Mouse (Mus musculus): ENCODE data around the gene Utrn. TPM values are rescaled to one million over a fixed set of nuclear protein-coding genes. Genes with fewer than 3 reads are reported as not detected.
A peak's percentile ranks its signal among the peaks of the same experiment; 100 is the strongest.

Utrn gene
- polyA plus RNA-seq, 1 experiment = 159 TPM

DNA sequence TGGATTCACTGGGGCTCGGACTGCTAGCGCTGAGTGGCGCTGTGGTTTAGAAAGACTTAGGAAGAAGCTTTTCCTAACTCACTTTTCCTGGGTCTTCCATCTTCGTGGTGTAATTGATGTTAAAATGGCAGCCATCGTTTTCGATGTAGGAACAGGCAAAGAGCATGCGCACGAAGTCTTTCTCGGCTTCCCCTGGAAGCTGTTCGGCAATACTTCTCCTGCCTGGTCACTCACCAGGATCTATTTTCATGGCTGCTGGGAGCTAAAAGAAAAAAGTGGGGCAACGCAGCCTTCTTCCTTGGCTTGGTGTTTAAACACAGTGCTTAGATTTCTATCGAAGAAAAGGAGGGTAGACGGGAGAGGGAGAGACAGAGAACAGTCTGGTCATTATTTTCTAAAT lies 42.3 kb upstream of the Utrn start:
- H3K9me3 ChIP-seq (replicated peaks; ENCODE audit: control insufficient read depth, insufficient read depth, low read length, poor library complexity, severe bottlenecking) = no peaks in the 10 kb centered on the region; the same call in none of the 2 replicates
- H3K36me3 ChIP-seq (ENCODE audit: control insufficient read depth, insufficient read depth, low read length, poor library complexity, severe bottlenecking) = no peaks in the 10 kb centered on the region
- no peak overlapping the region for H3K4me3 ChIP-seq (ENCODE audit: low read depth, low read length)
- H3K9ac ChIP-seq (ENCODE audit: low read depth, poor library complexity, severe bottlenecking) = peak overlapping the region; percentile 23; the same call in 1 of the 2 replicates
- H3K27me3 ChIP-seq (ENCODE audit: control insufficient read depth, insufficient read depth, low read length, poor library complexity, severe bottlenecking) = no peaks in the 10 kb centered on the region
- no peaks in the 10 kb centered on the region for H3K4me1 ChIP-seq (ENCODE audit: control insufficient read depth, insufficient read depth, low read length)
- TF ChIP-seq CTCF (IDR thresholded peaks at IDR 0.05; ENCODE audit: low read depth, low read length) = no peak
- no peak for TF ChIP-seq POLR2A (IDR thresholded peaks at IDR 0.05; ENCODE audit: insufficient read depth, low read length)
- no peak for TF ChIP-seq EP300 (IDR thresholded peaks at IDR 0.05; ENCODE audit: insufficient read depth, low read depth, low read length)
- H3K27ac ChIP-seq (ENCODE audit: insufficient read depth, low read length) = peak overlapping the region; percentile 39; the same call in 1 of the 2 replicates

DNA sequence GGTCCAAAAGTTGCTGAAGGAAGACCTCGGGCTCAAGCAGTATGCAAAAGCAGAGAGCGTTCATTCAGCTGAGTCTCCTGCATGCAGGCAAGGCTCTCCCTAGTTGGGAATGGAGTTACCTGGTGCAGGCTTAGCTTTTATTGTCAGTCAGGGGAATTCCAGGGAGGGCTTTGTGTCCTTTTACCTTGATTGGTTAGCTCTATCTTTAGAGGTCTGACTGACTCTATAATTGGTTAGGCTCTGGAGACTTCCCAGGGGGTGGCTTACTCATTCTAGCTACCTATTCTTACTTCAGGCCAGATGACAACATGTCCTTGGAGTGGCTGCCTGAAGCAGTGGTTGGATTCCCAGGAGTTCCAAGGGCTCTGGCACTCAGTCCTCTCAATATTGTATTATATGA lies 40.7 kb upstream of the Utrn start:
- no peaks in the 10 kb centered on the region for H3K4me1 ChIP-seq (ENCODE audit: control insufficient read depth, insufficient read depth, low read length)
- no peak overlapping the region for H3K9ac ChIP-seq (ENCODE audit: low read depth, poor library complexity, severe bottlenecking)
- no peak for TF ChIP-seq CTCF (IDR thresholded peaks at IDR 0.05; ENCODE audit: low read depth, low read length)
- no peak for TF ChIP-seq EP300 (IDR thresholded peaks at IDR 0.05; ENCODE audit: insufficient read depth, low read depth, low read length)
- no peak for TF ChIP-seq POLR2A (IDR thresholded peaks at IDR 0.05; ENCODE audit: insufficient read depth, low read length)
- no peaks in the 10 kb centered on the region; the same call in none of the 2 replicates for H3K9me3 ChIP-seq (replicated peaks; ENCODE audit: control insufficient read depth, insufficient read depth, low read length, poor library complexity, severe bottlenecking)
- no peak overlapping the region for H3K27ac ChIP-seq (ENCODE audit: insufficient read depth, low read length)
- H3K27me3 ChIP-seq (ENCODE audit: control insufficient read depth, insufficient read depth, low read length, poor library complexity, severe bottlenecking) = no peaks in the 10 kb centered on the region
- H3K36me3 ChIP-seq (ENCODE audit: control insufficient read depth, insufficient read depth, low read length, poor library complexity, severe bottlenecking) = no peaks in the 10 kb centered on the region
- no peak overlapping the region for H3K4me3 ChIP-seq (ENCODE audit: low read depth, low read length)

DNA sequence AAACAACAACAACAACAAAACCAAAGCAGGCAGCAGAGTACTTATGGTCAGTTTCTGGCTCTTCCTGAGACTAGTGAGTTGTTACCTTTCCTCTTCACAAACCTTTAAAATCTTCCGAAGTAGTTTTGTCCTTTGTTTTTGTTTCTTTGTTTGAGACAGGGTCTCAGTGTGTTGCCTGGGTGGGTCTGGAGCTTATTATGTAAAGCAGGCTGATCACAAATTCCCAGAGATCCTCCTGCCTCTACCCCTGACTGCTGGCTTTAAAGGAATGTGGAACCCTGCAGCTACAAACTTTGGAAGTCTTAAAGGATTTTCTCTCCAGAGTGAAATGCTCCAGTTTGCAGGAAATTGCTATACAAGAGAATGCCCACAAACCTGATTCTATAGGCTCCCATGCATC lies 40.0 kb upstream of the Utrn start:
- H3K27me3 ChIP-seq (ENCODE audit: control insufficient read depth, insufficient read depth, low read length, poor library complexity, severe bottlenecking) = no peaks in the 10 kb centered on the region
- H3K4me1 ChIP-seq (ENCODE audit: control insufficient read depth, insufficient read depth, low read length) = no peaks in the 10 kb centered on the region
- no peak overlapping the region for H3K4me3 ChIP-seq (ENCODE audit: low read depth, low read length)
- no peak overlapping the region for H3K9ac ChIP-seq (ENCODE audit: low read depth, poor library complexity, severe bottlenecking)
- no peaks in the 10 kb centered on the region; the same call in none of the 2 replicates for H3K9me3 ChIP-seq (replicated peaks; ENCODE audit: control insufficient read depth, insufficient read depth, low read length, poor library complexity, severe bottlenecking)
- H3K36me3 ChIP-seq (ENCODE audit: control insufficient read depth, insufficient read depth, low read length, poor library complexity, severe bottlenecking) = no peaks in the 10 kb centered on the region
- peak overlapping the region; percentile 84 for H3K27ac ChIP-seq (ENCODE audit: insufficient read depth, low read length)
- TF ChIP-seq POLR2A (IDR thresholded peaks at IDR 0.05; ENCODE audit: insufficient read depth, low read length) = no peak
- no peak for TF ChIP-seq EP300 (IDR thresholded peaks at IDR 0.05; ENCODE audit: insufficient read depth, low read depth, low read length)
- no peak for TF ChIP-seq CTCF (IDR thresholded peaks at IDR 0.05; ENCODE audit: low read depth, low read length)

DNA sequence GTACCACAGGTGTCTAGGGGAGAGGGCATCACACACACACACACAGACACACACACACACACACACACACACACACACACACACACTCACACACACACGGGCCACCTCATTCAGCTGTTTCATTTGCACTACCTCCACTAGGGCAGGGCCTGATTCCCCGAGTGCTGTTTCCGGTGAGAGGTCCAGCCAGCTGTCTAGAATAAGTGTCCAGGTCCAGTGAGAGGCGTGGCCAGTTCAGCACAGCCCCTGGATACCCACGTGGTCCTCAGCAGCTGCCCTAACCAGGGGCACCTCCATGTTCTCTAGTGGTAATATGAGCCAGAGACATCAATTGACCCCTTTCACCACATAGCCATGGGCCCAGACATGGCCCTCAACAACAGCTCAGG lies 35.0 kb upstream of the Utrn start:
- no peaks in the 10 kb centered on the region for H3K27me3 ChIP-seq (ENCODE audit: control insufficient read depth, insufficient read depth, low read length, poor library complexity, severe bottlenecking)
- TF ChIP-seq EP300 (IDR thresholded peaks at IDR 0.05; ENCODE audit: insufficient read depth, low read depth, low read length) (no peak), CTCF (IDR thresholded peaks at IDR 0.05; ENCODE audit: low read depth, low read length) (no peak), POLR2A (IDR thresholded peaks at IDR 0.05; ENCODE audit: insufficient read depth, low read length) (no peak)
- H3K9me3 ChIP-seq (replicated peaks; ENCODE audit: control insufficient read depth, insufficient read depth, low read length, poor library complexity, severe bottlenecking) = no peaks in the 10 kb centered on the region; the same call in none of the 2 replicates
- H3K9ac ChIP-seq (ENCODE audit: low read depth, poor library complexity, severe bottlenecking) = no peak overlapping the region
- H3K4me1 ChIP-seq (ENCODE audit: control insufficient read depth, insufficient read depth, low read length) = no peaks in the 10 kb centered on the region
- no peak overlapping the region for H3K4me3 ChIP-seq (ENCODE audit: low read depth, low read length)
- H3K36me3 ChIP-seq (ENCODE audit: control insufficient read depth, insufficient read depth, low read length, poor library complexity, severe bottlenecking) = no peaks in the 10 kb centered on the region
- no peak overlapping the region for H3K27ac ChIP-seq (ENCODE audit: insufficient read depth, low read length)

DNA sequence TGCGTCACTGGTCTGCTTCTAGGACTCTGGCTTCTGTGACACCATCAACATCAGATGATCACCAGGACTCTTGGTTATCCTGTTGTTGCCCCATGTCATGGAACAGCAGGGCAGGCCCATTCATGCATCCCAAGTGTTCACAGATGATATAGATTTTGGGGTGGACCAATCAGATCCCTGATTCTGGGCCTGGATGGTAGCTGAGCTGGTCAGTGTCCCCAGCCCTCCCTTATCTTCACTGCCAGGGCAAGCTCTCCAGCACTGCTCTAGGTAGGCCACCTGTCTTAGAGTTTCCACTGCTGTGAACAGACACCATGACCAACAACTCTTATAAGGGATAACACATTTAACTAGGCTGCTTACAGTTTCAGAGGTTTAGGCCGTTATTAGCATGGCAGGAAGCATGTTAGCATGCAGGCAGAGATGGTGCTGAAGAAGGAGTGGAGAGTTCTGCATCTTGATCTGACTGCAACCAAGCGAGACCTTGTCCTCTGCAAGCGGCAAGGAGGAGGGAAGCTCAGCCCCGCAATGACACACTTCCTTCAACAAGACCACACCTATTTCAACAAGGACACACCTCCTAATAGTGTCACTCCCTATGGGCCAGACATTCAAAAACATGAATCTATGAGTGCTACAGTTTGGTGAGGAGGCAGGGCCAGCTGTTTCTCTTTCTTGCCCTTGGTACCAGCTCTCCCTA lies 34.4 kb upstream of the Utrn start:
- Histone ChIP-seq H3K4me3 (ENCODE audit: low read depth, low read length) (no peak overlapping the region), H3K9ac (ENCODE audit: low read depth, poor library complexity, severe bottlenecking) (no peak overlapping the region), H3K9me3 (replicated peaks; ENCODE audit: control insufficient read depth, insufficient read depth, low read length, poor library complexity, severe bottlenecking) (no peaks in the 10 kb centered on the region; the same call in 1 of the 2 replicates), H3K27me3 (ENCODE audit: control insufficient read depth, insufficient read depth, low read length, poor library complexity, severe bottlenecking) (no peaks in the 10 kb centered on the region), H3K27ac (ENCODE audit: insufficient read depth, low read length) (no peak overlapping the region), H3K4me1 (ENCODE audit: control insufficient read depth, insufficient read depth, low read length) (no peaks in the 10 kb centered on the region), H3K36me3 (ENCODE audit: control insufficient read depth, insufficient read depth, low read length, poor library complexity, severe bottlenecking) (no peaks in the 10 kb centered on the region)
- TF ChIP-seq POLR2A (IDR thresholded peaks at IDR 0.05; ENCODE audit: insufficient read depth, low read length) = no peak
- TF ChIP-seq EP300 (IDR thresholded peaks at IDR 0.05; ENCODE audit: insufficient read depth, low read depth, low read length) = no peak
- TF ChIP-seq CTCF (IDR thresholded peaks at IDR 0.05; ENCODE audit: low read depth, low read length) = no peak

- H3K9me3 ChIP-seq (replicated peaks; ENCODE audit: control insufficient read depth, insufficient read depth, low read length, poor library complexity, severe bottlenecking) = no peaks in the 10 kb centered on the region
- no peaks in the 10 kb centered on the region for H3K4me1 ChIP-seq (ENCODE audit: control insufficient read depth, insufficient read depth, low read length)
- H3K36me3 ChIP-seq (ENCODE audit: control insufficient read depth, insufficient read depth, low read length, poor library complexity, severe bottlenecking) = no peaks in the 10 kb centered on the region
- no peak overlapping the region for H3K9ac ChIP-seq (ENCODE audit: low read depth, poor library complexity, severe bottlenecking)
- H3K27ac ChIP-seq (ENCODE audit: insufficient read depth, low read length) = no peak overlapping the region
- H3K27me3 ChIP-seq (ENCODE audit: control insufficient read depth, insufficient read depth, low read length, poor library complexity, severe bottlenecking) = no peaks in the 10 kb centered on the region
- TF ChIP-seq EP300 (IDR thresholded peaks at IDR 0.05; ENCODE audit: insufficient read depth, low read depth, low read length) (no peak), POLR2A (IDR thresholded peaks at IDR 0.05; ENCODE audit: insufficient read depth, low read length) (no peak), CTCF (IDR thresholded peaks at IDR 0.05; ENCODE audit: low read depth, low read length) (no peak)
- H3K4me3 ChIP-seq (ENCODE audit: low read depth, low read length) = no peak overlapping the region
Measured at GRCm38 (mm10) chr10:12899901-12900300, 30.7 kb upstream of the Utrn start.

Measured in ES-Bruce4 (cell line).